ENCODE assay signal across 8 mouse cellular contexts in the genomic region with DNA sequence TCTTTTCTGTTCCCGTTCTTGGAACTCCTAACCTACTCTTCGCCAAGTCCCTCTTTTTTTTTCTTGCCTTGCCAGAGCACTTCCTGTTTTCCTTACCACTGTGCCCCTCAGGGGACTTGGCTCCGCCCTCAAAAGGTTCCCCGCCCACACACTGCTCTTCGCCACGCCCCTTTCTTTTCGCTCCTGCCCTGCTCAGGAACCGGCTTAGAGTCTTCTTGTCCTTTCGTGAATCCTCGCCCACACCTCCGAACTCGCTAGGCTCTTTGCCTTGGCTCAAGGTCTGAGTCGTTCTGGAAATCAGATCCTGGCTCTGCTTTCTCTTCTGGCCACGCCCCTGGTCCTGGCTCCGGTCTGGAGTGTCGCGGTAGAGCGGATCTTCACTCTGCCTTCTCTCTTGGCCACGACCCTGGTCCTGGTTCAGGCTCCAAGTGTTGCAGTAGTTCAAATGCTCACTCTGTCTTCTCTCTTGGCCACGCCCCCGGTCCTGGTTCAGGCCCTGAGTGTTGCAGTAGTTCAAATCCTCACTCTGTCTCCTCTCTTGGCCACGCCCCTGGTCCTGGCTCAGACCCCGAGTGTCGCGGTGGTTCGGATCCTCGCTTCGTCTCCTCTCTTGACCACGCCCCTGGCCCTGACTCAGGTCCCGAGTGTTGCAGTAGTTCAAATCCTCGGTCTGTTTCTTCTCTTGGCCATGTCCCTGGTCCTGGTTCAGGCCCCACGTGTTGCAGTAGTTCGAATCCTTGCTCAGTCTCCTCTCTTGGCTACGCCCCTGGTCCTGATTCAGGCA. TPM values are rescaled to one million over a fixed set of nuclear protein-coding genes. Genes with fewer than 3 reads are reported as not detected.
DNase-seq lines count a peak whose midpoint lies in the region.

No protein-coding gene starts in this region.

- H3K9me3 ChIP-seq in hindbrain, embryonic 10.5 days: 0 out of 2 replicates have a peak, but pooled peaks cover under 1% of the 10 kb centered on the region

- H3K27ac ChIP-seq in hindbrain, embryonic 10.5 days: peak overlapping the region; percentile 62

- peaks cover 23% of the 10 kb centered on the region for H3K27me3 ChIP-seq in hindbrain, embryonic 10.5 days (ENCODE audit: insufficient read depth, poor library complexity, severe bottlenecking)

- peaks cover 28% of the 10 kb centered on the region for H3K4me1 ChIP-seq in hindbrain, embryonic 10.5 days (replicated peaks)

- peak overlapping the region; percentile 48 for H3K4me3 ChIP-seq in hindbrain, embryonic 10.5 days

- DNase-seq in Muller cell, postnatal 12 days (ENCODE audit: inconsistent ontology term): peak; percentile 90
- DNase-seq in cerebellum, adult 8-10 months: peak; percentile 28
- DNase-seq in forelimb bud, embryonic 11.5 days (ENCODE audit: low read depth, low spot score): peak; percentile 70
- peak; percentile 83 for DNase-seq in hindbrain, embryonic 10.5 days (ENCODE audit: low spot score)
- peak; percentile 72 to 76 for DNase-seq in layer of hippocampus, postnatal 10 days (ENCODE audit: low spot score in 2 of 2)
- peak; percentile 94 for DNase-seq in lung, postnatal 25 days (ENCODE audit: low spot score)
- DNase-seq in retina, adult 2 months (ENCODE audit: low read depth, low spot score): peak; percentile 36
- peak; percentile 93 for DNase-seq in urinary bladder, postnatal 14 days (ENCODE audit: low spot score)

- 5% methylated on average over 34 of the region's 34 CpGs for WGBS in hindbrain, embryonic 10.5 days

- H3K36me3 ChIP-seq in hindbrain, embryonic 10.5 days: no peaks in the 10 kb centered on the region

RNA-seq across cellular contexts. Expression of a gene that starts 2.2 kb away (rescaled TPM):
- polyA plus RNA-seq in hindbrain, embryonic 10.5 days (2016; fragmentation: Nextera tagmentation; extraction: Ambion mirVana): 0.51 and 0.97 TPM in 2 replicates
- total RNA-seq in layer of hippocampus, postnatal 10 days (2021): 1 to 10 TPM; 2.5 to 2.9 TPM

RNA-seq across cellular contexts. Expression of a gene that starts 20.7 kb away (rescaled TPM):
- 0.76 and 0.97 TPM in 2 replicates for polyA plus RNA-seq in hindbrain, embryonic 10.5 days (2016; fragmentation: Nextera tagmentation; extraction: Ambion mirVana)
- 1 to 10 TPM; 2.9 to 3.5 TPM for total RNA-seq in layer of hippocampus, postnatal 10 days (2021)

RNA-seq across cellular contexts. Expression of a gene that starts 26.5 kb away (rescaled TPM):
- polyA plus RNA-seq in hindbrain, embryonic 10.5 days (2016; fragmentation: Nextera tagmentation; extraction: Ambion mirVana): 110 and 115 TPM in 2 replicates
- 10 to 100 TPM; 42.8 to 47.8 TPM for total RNA-seq in layer of hippocampus, postnatal 10 days (2021)

RNA-seq across cellular contexts. Expression of a gene that starts 31.1 kb away (rescaled TPM):
- polyA plus RNA-seq in hindbrain, embryonic 10.5 days (2016; fragmentation: Nextera tagmentation; extraction: Ambion mirVana): 305 and 348 TPM in 2 replicates
- total RNA-seq in layer of hippocampus, postnatal 10 days (2021): 100 to 1,000 TPM; 176 to 182 TPM

RNA-seq across cellular contexts. Expression of a gene that starts 36.7 kb away (rescaled TPM):
- 6.9 and 7.4 TPM in 2 replicates for polyA plus RNA-seq in hindbrain, embryonic 10.5 days (2016; fragmentation: Nextera tagmentation; extraction: Ambion mirVana)
- under 1 TPM in 1 of 2 experiments, not detected in 1; 0.29 TPM for total RNA-seq in layer of hippocampus, postnatal 10 days (2021)

Comparison
In these comparisons a context has a peak if more than half of its experiments do, and no peak if none do; other contexts are left out.
1. Peak in every context shown above with its lines: DNase-seq, H3K4me3 ChIP-seq and H3K27ac ChIP-seq.
2. DNase-seq: peak in every context shown above with its lines; median percentile 94 in lung, postnatal 25 days; 93 in urinary bladder, postnatal 14 days; 90 in Muller cell, postnatal 12 days; 83 in hindbrain, embryonic 10.5 days; 74 in layer of hippocampus, postnatal 10 days; 70 in forelimb bud, embryonic 11.5 days; 36 in retina, adult 2 months; 28 in cerebellum, adult 8-10 months.